Mouse (Mus musculus) kidney, adult 2 months (tissue): ENCODE measurements at regions not wholly inside any gene's neighbourhood (a gene's known extent, or its start where the extent isn't known, plus 50 kb on each side); places are given as distances from the start of the nearest gene placed in this dataset.

ENCODE experiments used
- DNase-seq: peaks from one replicate; pipeline ENCODE4 v3.0.0; 2021
- H3K27ac ChIP-seq: fragments of 200-500 bp; 2 replicates; pipeline ENCODE4 v1.5.1; 2012; ENCODE audit warnings: low read depth, low read length, control low read depth, inconsistent platforms; ENCODE audit not compliant: insufficient read depth
- H3K27me3 ChIP-seq: fragments of 200-500 bp; replicated peaks from 2 replicates; pipeline ENCODE4 v1.6.1; 2012; ENCODE audit warnings: mild to moderate bottlenecking, moderate library complexity, low read length, inconsistent platforms; ENCODE audit not compliant: control insufficient read depth, insufficient read depth
- H3K36me3 ChIP-seq: fragments of 200-500 bp; 2 replicates; pipeline ENCODE4 v1.6.1; 2012; ENCODE audit warnings: mild to moderate bottlenecking, moderate library complexity, low read length, inconsistent platforms; ENCODE audit not compliant: control insufficient read depth, insufficient read depth
- H3K4me1 ChIP-seq: fragments of 200-500 bp; 2 replicates; pipeline ENCODE4 v1.6.1; 2011; ENCODE audit warnings: low read length; ENCODE audit not compliant: control insufficient read depth, insufficient read depth
- H3K4me3 ChIP-seq: fragments of 200-500 bp; 2 replicates; pipeline ENCODE4 v1.5.1; 2011; ENCODE audit warnings: mild to moderate bottlenecking, low read depth, low read length, control low read depth; ENCODE audit not compliant: insufficient read depth
- CTCF ChIP-seq: fragments of 200-500 bp; conservative IDR thresholded peaks from 2 replicates; pipeline ENCODE4 v1.5.1; 2011; ENCODE audit warnings: low read depth, mild to moderate bottlenecking, control low read depth, low read length, moderate library complexity, mixed read lengths; ENCODE audit not compliant: insufficient read depth, insufficient read length
- POLR2A ChIP-seq: fragments of 200-500 bp; IDR thresholded peaks from one replicate; pipeline ENCODE4 v1.6.1; 2011; ENCODE audit warnings: low read depth, low read length, control low read depth
- WGBS: fragments of 180-500 bp; shearing (Covaris S2); methylation state at CpG from one replicate; pipeline ENCODE4 v1.1.7; 2018; 5-methylcytosine and 5-hydroxymethylcytosine counted together

- Histone ChIP-seq H3K4me1 (no peaks in the 10 kb centered on the region), H3K27ac (no peak overlapping the region), H3K27me3 (no peaks in the 10 kb centered on the region), H3K36me3 (no peaks in the 10 kb centered on the region), H3K4me3 (no peak overlapping the region)
- WGBS, result 60% methylated on average over 9 of the region's 9 CpGs
- DNase-seq, result no peak
- TF ChIP-seq POLR2A (no peak), CTCF (no peak)
These were observed 242.8 kb upstream of the Cadm1 start for GRCm38 (mm10) chr9:47286930-47287722.

GRCm38 (mm10) chr9:47288587-47289199 lies 241.3 kb upstream of the Cadm1 start:
- Histone ChIP-seq H3K4me3 (no peak overlapping the region), H3K27me3 (no peaks in the 10 kb centered on the region), H3K27ac (no peak overlapping the region), H3K36me3 (no peaks in the 10 kb centered on the region), H3K4me1 (no peaks in the 10 kb centered on the region)
- 71% methylated on average over 7 of the region's 7 CpGs for WGBS
- no peak for TF ChIP-seq CTCF
- no peak for TF ChIP-seq POLR2A
- DNase-seq, result no peak

- no peaks in the 10 kb centered on the region for H3K27me3 ChIP-seq
- H3K4me3 ChIP-seq, result no peak overlapping the region
- no peaks in the 10 kb centered on the region for H3K4me1 ChIP-seq
- TF ChIP-seq CTCF (no peak), POLR2A (no peak)
- DNase-seq, result no peak
- H3K27ac ChIP-seq, result no peak overlapping the region
- H3K36me3 ChIP-seq, result no peaks in the 10 kb centered on the region
- 50% methylated on average over 1 of the region's 1 CpGs for WGBS
These were observed 229.3 kb upstream of the Cadm1 start for GRCm38 (mm10) chr9:47300633-47301032.

GRCm38 (mm10) chr9:47307125-47307751 lies 222.7 kb upstream of the Cadm1 start:
- H3K36me3 ChIP-seq, result no peaks in the 10 kb centered on the region
- H3K4me3 ChIP-seq, result no peak overlapping the region
- no peak overlapping the region for H3K27ac ChIP-seq
- no peaks in the 10 kb centered on the region for H3K27me3 ChIP-seq
- DNase-seq, result no peak
- TF ChIP-seq POLR2A (no peak), CTCF (no peak)
- WGBS, result 87% methylated on average over 7 of the region's 7 CpGs
- H3K4me1 ChIP-seq, result no peaks in the 10 kb centered on the region

- no peak overlapping the region for H3K4me3 ChIP-seq
- no peak overlapping the region for H3K27ac ChIP-seq
- no peaks in the 10 kb centered on the region for H3K36me3 ChIP-seq
- no peaks in the 10 kb centered on the region for H3K27me3 ChIP-seq
- peak; percentile 7 for DNase-seq
- TF ChIP-seq CTCF (no peak), POLR2A (no peak)
- WGBS, result 48% methylated on average over 17 of the region's 17 CpGs
- no peaks in the 10 kb centered on the region for H3K4me1 ChIP-seq
These were observed 222.0 kb upstream of the Cadm1 start for GRCm38 (mm10) chr9:47307752-47308500.

GRCm38 (mm10) chr9:47313433-47313832 lies 216.5 kb upstream of the Cadm1 start:
- Histone ChIP-seq H3K4me1 (no peaks in the 10 kb centered on the region), H3K27me3 (no peaks in the 10 kb centered on the region), H3K36me3 (no peaks in the 10 kb centered on the region), H3K27ac (no peak overlapping the region), H3K4me3 (no peak overlapping the region)
- WGBS, result 82% methylated on average over 4 of the region's 4 CpGs
- TF ChIP-seq POLR2A (no peak), CTCF (no peak)
- DNase-seq, result no peak

GRCm38 (mm10) chr9:47314236-47314635 lies 215.7 kb upstream of the Cadm1 start:
- Histone ChIP-seq H3K36me3 (no peaks in the 10 kb centered on the region), H3K4me3 (no peak overlapping the region), H3K4me1 (no peaks in the 10 kb centered on the region), H3K27me3 (no peaks in the 10 kb centered on the region), H3K27ac (no peak overlapping the region)
- DNase-seq, result no peak
- WGBS, result 100% methylated on average over 1 of the region's 1 CpGs
- TF ChIP-seq POLR2A (no peak), CTCF (no peak)
